Mouse (Mus musculus) thymus, postnatal 0 days (tissue): ENCODE results near the gene Gm973. TPM values are rescaled to one million over a fixed set of nuclear protein-coding genes. Genes with fewer than 3 reads are reported as not detected.

Source experiments
- DNase-seq: peaks from one replicate; pipeline ENCODE4 v3.0.0-alpha.2; 2015; ENCODE audit warnings: low spot score
- polyA plus RNA-seq: library from polyadenylated mRNA; unstranded; fragments of >200 nt; fragmentation: Nextera tagmentation; extraction: Ambion mirVana; gene quantifications from 2 replicates; pipeline ENCODE4 v1.2.1, GENCODE M21; 2015

Gene Gm973
- polyA plus RNA-seq, 1 experiment from 2014 or later = 1.4 TPM

- DNase-seq = no peak
These were observed 24.5 kb upstream of the Gm973 start for GRCm38 (mm10) chr1:59491517-59491916.

- DNase-seq = no peak
These were observed 23.6 kb upstream of the Gm973 start for GRCm38 (mm10) chr1:59492432-59492831.

- DNase-seq = no peak
These were observed 20.1 kb upstream of the Gm973 start for GRCm38 (mm10) chr1:59495970-59496369.

GRCm38 (mm10) chr1:59497741-59498613 is 18.1 kb upstream of the Gm973 start:
- DNase-seq = no peak

- no peak for DNase-seq
These were observed 16.7 kb upstream of the Gm973 start for GRCm38 (mm10) chr1:59499327-59499726.

- no peak for DNase-seq
These were observed 13.7 kb upstream of the Gm973 start for GRCm38 (mm10) chr1:59502355-59502754.

GRCm38 (mm10) chr1:59503659-59504301 is 12.3 kb upstream of the Gm973 start:
- DNase-seq = no peak

GRCm38 (mm10) chr1:59504302-59504700 is 11.8 kb upstream of the Gm973 start:
- no peak for DNase-seq

GRCm38 (mm10) chr1:59508463-59509139 is 7.5 kb upstream of the Gm973 start:
- no peak for DNase-seq

- DNase-seq = no peak
These were observed 4.3 kb upstream of the Gm973 start for GRCm38 (mm10) chr1:59511566-59512270.

GRCm38 (mm10) chr1:59520226-59520837 is 4.3 kb downstream of the Gm973 start:
- DNase-seq = no peak

- no peak for DNase-seq
These were observed 6.4 kb downstream of the Gm973 start for GRCm38 (mm10) chr1:59522456-59522855.

- peak; percentile 23 for DNase-seq
These were observed 7.4 kb downstream of the Gm973 start for GRCm38 (mm10) chr1:59523378-59523958.

GRCm38 (mm10) chr1:59524071-59524470 is 8.0 kb downstream of the Gm973 start:
- no peak for DNase-seq

- no peak for DNase-seq
These were observed 8.7 kb downstream of the Gm973 start for GRCm38 (mm10) chr1:59524759-59525158.

GRCm38 (mm10) chr1:59527219-59527618 is 11.2 kb downstream of the Gm973 start:
- DNase-seq = no peak

GRCm38 (mm10) chr1:59534976-59535810 is 19.1 kb downstream of the Gm973 start:
- no peak for DNase-seq

GRCm38 (mm10) chr1:59538381-59538780 is 22.3 kb downstream of the Gm973 start:
- DNase-seq = no peak

GRCm38 (mm10) chr1:59540537-59541148 is 24.6 kb downstream of the Gm973 start:
- DNase-seq = no peak
